Mouse (Mus musculus): Measurements from ENCODE around the gene Cyp8b1.

DNA sequence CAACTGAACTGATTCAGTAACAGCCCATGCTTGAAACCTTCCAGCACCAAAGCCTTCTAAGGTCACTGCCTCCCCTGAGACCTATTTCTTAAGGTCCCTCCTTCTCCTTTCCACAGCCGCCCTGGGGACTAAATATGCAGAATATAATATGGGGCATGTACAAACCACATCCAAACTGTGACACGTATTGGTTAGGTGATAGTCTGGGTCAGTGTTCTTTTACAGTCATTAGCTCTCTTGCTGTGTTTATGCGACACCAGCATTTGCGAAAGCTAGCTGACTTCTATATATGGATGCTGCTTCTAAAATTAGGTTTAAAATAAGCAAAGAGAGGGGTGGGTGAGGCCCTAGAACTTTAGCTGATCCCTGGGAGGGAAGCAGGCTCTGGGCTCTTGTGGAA, 19.3 kb downstream of the Cyp8b1 start:
- TF ChIP-seq CTCF (IDR thresholded peaks at IDR 0.05; ENCODE audit: borderline replicate concordance, extremely low read depth, insufficient read depth, insufficient read length) (no peak), POLR2A (IDR thresholded peaks at IDR 0.05; ENCODE audit: borderline replicate concordance, extremely low read depth, insufficient read depth, insufficient read length, poor library complexity, severe bottlenecking) (no peak)

All from brain, embryonic 14.5 days (tissue).